In the genomic region with DNA sequence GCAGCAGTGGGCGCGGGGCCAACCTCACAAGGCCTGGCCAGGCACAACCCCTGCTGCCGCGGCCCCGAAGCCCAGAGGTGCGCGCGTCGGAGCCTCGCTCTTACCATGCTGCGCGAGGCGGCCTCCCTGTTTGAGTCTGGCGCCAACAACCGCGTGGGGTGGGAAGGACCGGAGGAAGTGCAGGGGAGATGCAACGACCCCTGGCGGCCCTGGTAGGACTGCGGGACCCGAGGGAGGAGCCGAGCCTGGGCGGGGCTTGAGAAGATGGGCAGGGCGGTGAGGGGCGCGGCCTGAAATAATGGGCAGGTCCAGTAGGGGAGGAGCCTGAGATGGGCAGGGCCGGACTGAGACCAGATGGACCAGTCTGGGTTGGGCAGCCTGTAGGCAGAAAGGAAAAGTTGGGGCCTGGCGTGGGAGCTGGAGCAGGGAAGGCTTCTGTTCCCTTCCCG, we compare ENCODE assay signal across 8 mouse cellular contexts. TPM values are rescaled to one million over a fixed set of nuclear protein-coding genes. Genes with fewer than 3 reads are reported as not detected.
DNase-seq lines count a peak whose midpoint lies in the region; ATAC-seq lines count a peak whose summit lies in the region.

A gene (minus strand): TSS at position 229 of the 449 bp plus-strand sequence.

- no peaks in the 10 kb centered on the region for H3K4me1 ChIP-seq in forebrain, embryonic 14.5 days (ENCODE audit: control insufficient read depth, insufficient read depth, low read length)
- H3K4me1 ChIP-seq in neural tube, embryonic 15.5 days: peaks cover 12% of the 10 kb centered on the region; the same call in 1 of the 2 replicates

- no peaks in the 10 kb centered on the region for H3K9me3 ChIP-seq in forebrain, embryonic 14.5 days (replicated peaks; ENCODE audit: control insufficient read depth, low read length)
- H3K9me3 ChIP-seq in neural tube, embryonic 15.5 days (replicated peaks): no peaks in the 10 kb centered on the region

- 0% methylated on average over 29 of the region's 29 CpGs for WGBS in forebrain, embryonic 14.5 days
- under 1% methylated on average over 29 of the region's 29 CpGs for WGBS in neural tube, embryonic 15.5 days

- peaks cover 20% of the 10 kb centered on the region for H3K36me3 ChIP-seq in forebrain, embryonic 14.5 days (ENCODE audit: control insufficient read depth, insufficient read depth, low read length)
- H3K36me3 ChIP-seq in neural tube, embryonic 15.5 days: peaks cover 14% of the 10 kb centered on the region

- no peak within 1 kb of the TSS for H3K27ac ChIP-seq in forebrain, embryonic 14.5 days (ENCODE audit: low read depth, low read length)
- no peak within 1 kb of the TSS for H3K27ac ChIP-seq in neural tube, embryonic 15.5 days (replicated peaks)

- peak within 1 kb of the TSS; percentile 93 for H3K4me2 ChIP-seq in forebrain, embryonic 14.5 days (ENCODE audit: low read length)
- H3K4me2 ChIP-seq in neural tube, embryonic 15.5 days: peak within 1 kb of the TSS; percentile 92

- DNase-seq in ES-CJ7 (ENCODE audit: low read depth, low spot score): peak; percentile 96
- peak; percentile 94 for DNase-seq in cerebellum, adult 11 months
- peak; percentile 95 for DNase-seq in forebrain, embryonic 14.5 days (ENCODE audit: low spot score)
- peak; percentile 99 for DNase-seq in heart, postnatal 14 days
- DNase-seq in layer of hippocampus, adult 11-12 months (ENCODE audit: low spot score): peak; percentile 98
- peak; percentile 97 to 98 for DNase-seq in lung, adult 18-20 months
- DNase-seq in testis, postnatal 14 days (ENCODE audit: low spot score): peak; percentile 96

- peak within 1 kb of the TSS; percentile 47 for H3K4me3 ChIP-seq in forebrain, embryonic 14.5 days (ENCODE audit: low read depth, low read length)
- H3K4me3 ChIP-seq in neural tube, embryonic 15.5 days (replicated peaks): peak within 1 kb of the TSS; percentile 61

- no peaks in the 10 kb centered on the region for H3K27me3 ChIP-seq in forebrain, embryonic 14.5 days (replicated peaks; ENCODE audit: control insufficient read depth, insufficient read depth, low read length)
- H3K27me3 ChIP-seq in neural tube, embryonic 15.5 days (replicated peaks): no peaks in the 10 kb centered on the region

- peak; percentile 99 for ATAC-seq in forebrain, embryonic 14.5 days
- peak; percentile 97 for ATAC-seq in neural tube, embryonic 15.5 days (ENCODE audit: low FRiP score)

- intact Hi-C loops in heart, postnatal 14 days (cut with DNase I): loop anchor here (5.0 to 10.0 kb wide), 2 partner anchors 118 to 211 kb away; no protein-coding TSS in a partner anchor

- H3K9ac ChIP-seq in forebrain, embryonic 14.5 days (ENCODE audit: low read length): peak within 1 kb of the TSS; percentile 67
- peak within 1 kb of the TSS; percentile 45 for H3K9ac ChIP-seq in neural tube, embryonic 15.5 days (replicated peaks)

RNA-seq across cellular contexts. Expression of the gene that starts here (rescaled TPM):
- 2.8 and 3.6 TPM in 2 replicates for polyA plus RNA-seq in forebrain, embryonic 14.5 days (2014; fragmentation: Nextera tagmentation; extraction: Ambion mirVana)
- 1 to 10 TPM; 4.0 to 6.5 TPM for total RNA-seq in heart, postnatal 14 days (2021)
- 1.4 and 4.5 TPM in 2 replicates for polyA plus RNA-seq in neural tube, embryonic 15.5 days (2015; fragmentation: Nextera tagmentation; extraction: Ambion mirVana)
